Mouse (Mus musculus): ENCODE results near the gene Sarnp.
"Not testable (repeated sequence)": the region's sequence is repeated elsewhere in the genome, so short reads cannot be mapped to it uniquely, and the experiment has no call there.

The Sarnp gene

DNA sequence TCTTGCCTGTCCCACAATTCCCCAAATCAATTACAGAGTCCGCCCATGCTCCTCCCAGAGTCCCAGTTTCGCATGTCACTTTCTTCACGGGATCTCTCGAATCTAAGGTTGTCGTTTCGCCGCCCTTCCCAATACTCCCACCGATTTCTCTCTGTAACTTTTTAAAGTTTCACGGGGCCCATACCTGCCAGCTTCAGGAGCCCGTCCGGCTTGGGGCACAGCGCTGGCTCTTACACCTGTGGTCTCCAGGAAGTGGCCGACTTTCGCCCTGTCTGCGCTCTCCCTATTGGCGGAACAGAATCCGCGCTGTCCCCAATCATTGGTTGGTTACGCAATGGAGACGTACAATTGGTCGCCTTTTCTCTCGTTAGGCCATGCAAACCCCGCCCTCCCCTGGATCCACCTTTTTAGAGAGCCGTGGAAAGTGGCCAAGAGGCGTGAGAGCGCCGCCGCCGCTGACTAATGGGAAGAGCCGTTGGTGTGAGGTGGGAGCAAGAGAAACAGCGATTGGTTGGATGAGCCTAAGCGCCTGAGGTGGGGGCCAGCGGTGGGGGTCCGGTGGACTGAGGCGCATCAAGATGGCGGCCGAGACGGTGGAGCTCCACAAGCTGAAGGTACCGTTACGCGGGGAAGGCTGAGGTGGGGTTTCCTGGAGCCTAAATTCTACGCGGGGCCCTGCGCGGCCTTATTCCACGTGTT lies 4.4 kb downstream of the Sarnp start, which contains the start of gene Ormdl2:
TSS of gene Ormdl2 (minus strand) at position 288 of the 699 bp plus-strand sequence.
- peak; percentile 99 for ATAC-seq (ENCODE audit: low TSS enrichment)

DNA sequence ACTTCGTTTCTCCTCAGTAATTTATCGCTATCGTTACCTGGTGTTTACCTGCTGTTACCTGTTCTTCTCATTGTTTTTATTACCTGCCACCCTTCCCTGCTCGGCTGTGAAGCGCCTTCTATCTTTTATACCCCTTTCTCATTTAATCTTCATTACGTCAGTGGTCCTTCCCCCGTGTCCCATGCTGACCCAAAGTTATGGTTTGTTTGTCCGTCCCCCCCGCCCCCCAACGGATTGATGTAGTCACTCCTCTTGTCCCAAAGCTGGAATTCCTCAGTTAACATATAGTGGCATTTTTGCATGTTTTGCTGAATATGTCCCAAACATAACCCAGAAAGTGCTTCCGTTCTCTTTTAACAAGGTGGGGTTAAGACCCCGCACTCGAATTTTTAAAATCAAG lies 5.0 kb downstream of the Sarnp start:
- ATAC-seq (ENCODE audit: low TSS enrichment): no peak

DNA sequence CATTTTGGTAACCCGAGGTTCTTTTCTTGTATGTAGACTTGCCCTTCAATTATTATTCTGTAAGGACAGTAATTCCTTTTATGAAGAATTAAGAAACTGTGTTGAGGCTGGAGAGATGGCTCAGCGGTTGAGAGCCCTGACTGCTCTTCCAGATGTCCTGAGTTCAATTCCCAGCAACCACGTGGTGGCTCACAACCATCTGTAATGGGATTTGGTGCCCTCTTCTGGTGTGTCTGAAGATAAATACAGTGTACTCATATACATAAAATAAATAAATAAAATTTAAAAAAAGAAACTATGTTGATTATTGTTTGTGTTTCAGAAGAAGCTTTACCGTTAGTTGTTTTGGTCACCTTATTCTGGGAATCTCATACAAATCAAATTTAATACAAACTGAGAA lies 6.0 kb downstream of the Sarnp start:
- not testable (repeated sequence) for ATAC-seq (ENCODE audit: low TSS enrichment)

DNA sequence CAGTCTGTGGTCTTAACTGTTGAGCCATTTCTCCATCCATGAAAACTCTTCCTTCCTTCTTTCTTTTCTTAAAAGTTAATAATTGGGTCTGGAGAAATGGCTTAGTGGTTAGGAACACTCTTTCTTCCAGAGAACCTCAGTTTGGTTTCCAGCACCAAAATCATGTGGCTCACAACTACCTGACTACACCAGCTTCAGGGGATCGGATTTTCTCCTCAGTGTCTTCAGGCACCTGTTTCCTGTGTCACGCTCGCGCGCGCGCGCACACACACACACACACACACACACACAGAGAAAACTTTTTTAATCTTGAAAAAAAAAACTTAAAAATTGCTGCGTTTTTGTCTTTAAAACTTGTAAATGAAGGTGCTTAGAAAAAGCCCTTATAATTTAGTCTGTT lies 6.7 kb downstream of the Sarnp start:
- no peak for ATAC-seq (ENCODE audit: low TSS enrichment)

- no peak for ATAC-seq (ENCODE audit: low TSS enrichment)
These were observed 20.3 kb downstream of the Sarnp start for GRCm38 (mm10) chr10:128837400-128837799.

DNA sequence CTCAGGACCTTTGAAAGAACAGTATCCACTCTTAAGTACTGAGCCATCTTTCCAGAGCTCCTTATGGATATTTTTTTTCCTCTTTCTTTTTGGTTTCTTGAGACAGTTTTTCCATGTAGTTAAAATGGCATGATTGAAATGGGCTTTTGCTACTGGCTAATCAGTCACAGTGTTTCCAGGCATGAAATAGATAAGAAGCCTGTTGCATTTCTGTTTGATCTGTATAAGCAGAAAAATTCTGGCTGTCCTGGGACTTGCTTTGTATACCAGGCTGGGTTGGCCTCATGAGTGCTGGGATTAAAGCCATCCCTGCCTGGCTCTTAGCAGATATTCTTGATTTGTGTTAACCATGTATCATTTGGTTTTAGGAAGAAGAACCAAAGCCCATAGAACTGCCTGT lies 22.3 kb downstream of the Sarnp start:
- ATAC-seq (ENCODE audit: low TSS enrichment): no peak

DNA sequence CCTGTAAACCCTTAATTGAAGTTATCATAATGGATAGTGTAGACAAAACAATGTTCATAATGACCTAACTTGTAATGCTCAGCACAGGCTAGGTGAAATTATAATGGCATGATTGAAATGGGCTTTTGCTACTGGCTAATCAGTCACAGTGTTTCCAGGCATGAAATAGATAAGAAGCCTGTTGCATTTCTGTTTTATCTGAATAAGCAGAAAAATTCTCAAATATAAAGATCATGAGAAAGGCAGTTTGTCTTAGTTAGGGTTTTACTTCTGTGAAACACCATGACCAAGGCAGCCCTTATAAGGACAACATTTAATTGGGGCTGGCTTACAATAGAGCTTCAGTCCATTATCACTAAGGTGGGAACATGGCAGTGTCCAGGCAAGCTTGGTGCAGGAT lies 23.5 kb downstream of the Sarnp start:
- no peak for ATAC-seq (ENCODE audit: low TSS enrichment)

GRCm38 (mm10) chr10:128843260-128843659 lies 26.1 kb downstream of the Sarnp start:
- no peak for ATAC-seq (ENCODE audit: low TSS enrichment)

DNA sequence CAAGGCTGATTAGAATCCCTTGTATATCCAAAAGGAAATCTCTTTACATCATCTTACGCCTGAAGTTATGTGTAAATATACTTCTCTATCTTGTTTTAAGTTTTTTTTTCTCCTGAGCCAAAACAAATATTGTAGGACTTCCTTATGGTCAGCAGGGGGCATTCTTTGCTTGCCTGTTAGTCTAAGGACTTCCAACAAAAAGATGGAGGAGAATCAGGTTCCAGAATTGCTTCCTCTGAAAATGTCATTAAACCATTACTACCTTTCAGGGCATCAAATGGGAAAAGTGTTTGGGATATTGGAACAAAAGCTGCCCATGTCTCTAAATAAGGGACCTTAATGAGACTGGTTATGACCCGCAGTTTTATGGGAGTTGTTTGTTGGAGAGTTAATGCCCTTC lies 28.4 kb downstream of the Sarnp start:
- no peak; the same call in 1 of the 2 replicates for ATAC-seq (ENCODE audit: low TSS enrichment)

DNA sequence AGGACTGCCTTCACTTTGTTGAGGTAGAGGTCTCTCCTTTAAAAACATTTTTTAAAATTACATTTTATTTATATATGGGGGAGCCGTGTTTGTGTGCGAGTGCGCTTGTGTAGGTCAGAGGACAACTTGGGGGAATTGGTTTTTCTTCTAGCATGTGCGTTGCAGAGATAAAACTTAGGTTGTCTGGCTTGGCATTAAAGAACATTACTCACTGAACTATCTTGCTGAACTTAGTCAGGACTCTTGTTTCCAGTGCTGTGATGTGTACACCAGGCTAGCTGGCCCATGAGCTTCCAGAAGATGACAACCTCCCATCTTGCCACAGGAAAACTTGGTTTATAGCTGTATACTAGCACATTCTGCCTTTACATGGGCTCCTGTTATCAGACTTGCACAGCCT lies 29.5 kb downstream of the Sarnp start:
- ATAC-seq (ENCODE audit: low TSS enrichment): no peak

DNA sequence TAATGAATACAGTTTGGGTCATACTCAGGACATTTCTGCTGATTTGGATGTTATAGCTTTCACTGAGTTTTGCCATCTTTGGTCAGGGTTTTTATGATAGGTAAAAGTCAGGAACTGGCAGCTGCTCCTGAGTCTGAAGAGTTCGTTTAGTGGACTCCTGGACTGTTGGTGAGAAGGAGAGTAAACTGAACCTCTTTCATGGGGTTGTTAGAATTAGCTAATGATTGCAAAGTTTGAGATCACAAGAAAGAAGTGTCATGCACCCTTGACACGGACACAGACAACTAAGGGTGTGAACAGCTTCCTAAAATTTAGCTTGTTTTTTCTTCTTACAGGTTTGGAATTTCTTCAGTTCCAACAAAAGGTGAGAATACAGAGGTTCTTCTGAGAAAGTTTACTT lies 31.3 kb downstream of the Sarnp start:
- no peak for ATAC-seq (ENCODE audit: low TSS enrichment)

DNA sequence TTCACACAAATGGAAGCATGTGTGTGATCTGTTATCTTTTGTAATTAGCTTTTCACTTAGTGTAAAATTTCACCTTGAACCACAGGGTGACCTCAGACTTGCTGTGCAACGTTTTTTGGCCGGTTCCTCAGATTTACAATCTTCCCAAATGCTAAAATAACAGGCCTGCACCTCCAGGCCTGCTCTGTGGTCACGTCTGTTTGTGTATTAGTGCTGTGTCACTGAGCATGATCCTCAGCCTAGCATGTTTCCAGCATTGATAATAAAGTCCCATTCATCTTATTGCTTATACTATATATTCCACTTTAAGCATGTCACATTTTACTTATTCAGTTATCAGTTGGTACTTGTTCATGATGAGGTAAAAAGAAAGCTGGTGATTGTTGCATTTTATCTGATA lies 33.2 kb downstream of the Sarnp start:
- ATAC-seq (ENCODE audit: low TSS enrichment): no peak

- ATAC-seq (ENCODE audit: low TSS enrichment): no peak
These were observed 44.0 kb downstream of the Sarnp start for GRCm38 (mm10) chr10:128861176-128861575.

DNA sequence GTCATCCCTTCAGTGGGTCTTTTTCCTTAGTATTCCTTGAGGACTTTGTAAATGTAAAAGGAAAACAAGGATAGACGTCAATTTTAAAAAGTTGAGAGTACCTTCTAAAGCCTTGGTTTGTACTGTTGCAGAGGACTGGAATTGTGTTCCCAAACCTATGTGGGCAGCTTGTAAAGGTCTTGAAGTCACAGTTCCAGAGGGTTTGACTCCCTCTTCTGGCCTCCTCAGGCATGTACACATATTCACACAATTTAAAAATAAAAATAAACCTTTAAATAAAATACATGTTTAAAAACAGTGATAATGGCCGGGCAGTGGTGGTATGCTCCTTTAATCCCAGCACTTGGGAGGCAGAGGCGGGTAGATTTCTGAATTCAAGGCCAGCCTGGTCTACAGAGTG lies 48.9 kb downstream of the Sarnp start:
- no peak for ATAC-seq (ENCODE audit: low TSS enrichment)

GRCm38 (mm10) chr10:128866518-128866917 lies 49.4 kb downstream of the Sarnp start:
- no peak for ATAC-seq (ENCODE audit: low TSS enrichment)

- no peak for ATAC-seq (ENCODE audit: low TSS enrichment)
These were observed 53.2 kb downstream of the Sarnp start for GRCm38 (mm10) chr10:128870341-128870740.

GRCm38 (mm10) chr10:128878291-128878690 lies 61.2 kb downstream of the Sarnp start:
- ATAC-seq (ENCODE audit: low TSS enrichment): peak; percentile 83

DNA sequence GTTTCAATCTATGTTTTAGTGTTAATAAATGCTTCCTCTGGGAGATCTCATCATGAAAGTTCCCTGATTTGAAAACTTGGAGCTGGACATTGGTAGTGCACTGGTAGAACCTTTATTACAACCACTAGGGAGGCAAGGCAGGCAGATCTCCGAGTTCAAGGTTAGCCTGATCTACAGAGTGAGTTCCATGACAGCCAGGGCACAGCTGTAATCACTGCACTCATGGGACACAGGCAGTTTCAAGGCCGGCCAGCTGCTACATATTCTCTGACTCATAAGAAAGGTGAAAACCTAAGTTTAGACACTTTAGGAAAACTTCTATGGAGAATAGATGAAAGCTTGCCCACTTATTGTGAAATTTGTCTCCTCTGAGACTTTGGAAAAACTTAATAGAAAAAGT lies 61.7 kb downstream of the Sarnp start:
- ATAC-seq (ENCODE audit: low TSS enrichment): no peak

GRCm38 (mm10) chr10:128882067-128882466 lies 64.9 kb downstream of the Sarnp start:
- ATAC-seq (ENCODE audit: low TSS enrichment): no peak

GRCm38 (mm10) chr10:128888941-128889827 lies 72.1 kb downstream of the Sarnp start:
- no peak for ATAC-seq (ENCODE audit: low TSS enrichment)

GRCm38 (mm10) chr10:128889846-128890245 lies 72.7 kb downstream of the Sarnp start:
- ATAC-seq (ENCODE audit: low TSS enrichment): no peak

DNA sequence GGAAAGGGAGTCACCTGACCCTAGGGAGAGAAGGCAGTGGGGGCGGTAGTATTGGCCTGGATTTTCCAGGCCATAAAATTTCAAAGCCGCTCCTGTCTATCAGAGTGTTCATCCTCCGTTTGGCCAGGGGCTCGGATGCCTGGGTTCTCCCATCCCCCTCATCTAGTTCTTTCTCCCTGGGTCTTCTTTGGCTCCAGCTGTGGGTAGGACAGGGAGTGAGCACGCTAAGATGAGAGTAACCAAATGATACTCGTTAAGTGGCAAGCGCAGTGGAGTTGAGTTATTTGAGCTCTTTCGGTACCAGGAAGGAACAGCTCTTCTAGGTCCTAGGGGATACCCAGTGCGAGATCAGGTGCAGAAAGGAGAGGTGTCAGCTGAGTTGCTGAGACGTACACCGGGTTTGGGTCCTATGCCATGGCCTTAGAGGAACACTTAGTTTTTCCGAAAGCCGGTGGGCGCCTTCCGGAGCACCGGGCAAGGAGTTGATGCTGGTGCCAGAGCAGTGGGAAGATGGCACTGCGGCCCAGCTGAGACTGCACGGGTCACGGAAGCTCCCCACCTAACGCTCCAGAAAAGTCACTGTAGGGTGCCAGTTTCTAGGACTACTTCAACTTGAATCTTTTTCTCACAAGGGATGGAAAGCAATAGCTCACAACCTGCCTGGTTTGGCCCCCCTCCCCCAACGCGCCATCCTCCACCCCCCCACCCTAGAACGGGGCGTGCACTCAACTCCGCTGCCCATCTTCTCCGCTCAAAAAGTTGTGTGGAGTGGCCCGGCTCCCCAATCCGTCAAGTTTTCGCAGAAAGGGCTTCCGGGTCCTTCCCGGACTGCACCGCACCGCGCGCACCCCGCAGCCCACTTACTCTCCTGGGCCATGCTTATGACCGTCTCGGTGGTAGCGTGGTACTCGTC lies 73.5 kb downstream of the Sarnp start:
- no peak for ATAC-seq (ENCODE audit: low TSS enrichment)
